Mouse (Mus musculus) kidney, postnatal 4 days (tissue): ENCODE results near the gene Dgkd.

Experiments
- DNase-seq, 2 experiments: peaks; one replicate each; pipeline ENCODE4 v3.0.0; 2021; ENCODE audit warnings: mixed read lengths in 2 of 2

Gene Dgkd

GRCm38 (mm10) chr1:87849278-87849677, 3.8 kb upstream of the Dgkd start:
- DNase-seq, result no peak

DNA sequence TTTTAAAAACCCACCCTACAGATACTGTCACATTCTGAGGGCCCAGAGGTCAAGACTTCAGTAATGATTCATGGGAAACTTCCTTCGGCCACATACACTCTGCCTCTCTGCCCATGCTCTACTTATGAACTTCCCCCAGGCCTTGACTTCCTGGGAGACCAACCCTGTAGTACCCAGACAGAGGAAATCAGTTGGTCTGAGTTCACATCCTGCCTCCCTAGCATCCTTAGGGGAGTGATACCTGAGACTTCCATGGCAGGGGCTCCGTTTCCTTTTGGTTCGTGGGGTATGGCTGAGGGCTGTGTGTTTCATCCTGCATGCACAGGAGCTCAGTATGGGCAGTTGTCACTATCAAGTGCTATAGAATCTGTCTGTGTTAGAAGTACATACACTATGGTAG, 1.7 kb upstream of the Dgkd start:
- no peak for DNase-seq

DNA sequence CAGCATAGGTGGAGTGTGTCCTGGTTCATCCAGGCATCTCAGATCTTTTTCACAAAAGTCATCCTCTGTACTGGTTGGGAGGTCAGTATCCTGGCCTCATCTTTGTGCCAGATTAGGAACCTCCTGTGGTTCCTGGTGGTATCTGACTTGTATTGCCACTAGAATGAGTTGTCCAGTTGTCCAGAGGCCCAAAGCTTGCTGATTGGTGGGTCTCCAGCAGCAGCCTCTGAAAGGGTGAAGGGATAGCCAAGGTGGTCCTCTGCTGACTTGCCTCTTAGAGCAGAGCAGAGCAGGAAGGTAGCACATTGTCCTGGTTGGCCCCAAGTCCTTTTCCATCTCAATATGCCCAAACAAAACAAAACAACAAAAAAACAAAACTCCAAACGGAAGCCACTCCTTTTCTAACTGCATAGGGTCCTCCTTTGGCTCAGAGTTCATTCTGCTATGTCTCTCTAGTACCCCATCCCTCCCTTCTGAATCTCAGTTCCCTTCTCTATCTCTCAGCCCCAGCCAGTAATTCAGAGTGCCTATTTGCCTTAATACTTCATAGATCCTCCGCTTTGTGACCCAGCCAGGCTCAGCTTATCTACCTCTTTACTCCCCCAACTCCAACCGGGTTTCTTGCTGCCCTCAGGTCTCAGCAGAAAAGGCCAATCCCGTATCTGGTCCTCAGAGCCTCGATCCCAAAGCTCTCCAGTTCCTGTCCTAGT, 851 bp upstream of the Dgkd start:
- DNase-seq, result no peak

DNA sequence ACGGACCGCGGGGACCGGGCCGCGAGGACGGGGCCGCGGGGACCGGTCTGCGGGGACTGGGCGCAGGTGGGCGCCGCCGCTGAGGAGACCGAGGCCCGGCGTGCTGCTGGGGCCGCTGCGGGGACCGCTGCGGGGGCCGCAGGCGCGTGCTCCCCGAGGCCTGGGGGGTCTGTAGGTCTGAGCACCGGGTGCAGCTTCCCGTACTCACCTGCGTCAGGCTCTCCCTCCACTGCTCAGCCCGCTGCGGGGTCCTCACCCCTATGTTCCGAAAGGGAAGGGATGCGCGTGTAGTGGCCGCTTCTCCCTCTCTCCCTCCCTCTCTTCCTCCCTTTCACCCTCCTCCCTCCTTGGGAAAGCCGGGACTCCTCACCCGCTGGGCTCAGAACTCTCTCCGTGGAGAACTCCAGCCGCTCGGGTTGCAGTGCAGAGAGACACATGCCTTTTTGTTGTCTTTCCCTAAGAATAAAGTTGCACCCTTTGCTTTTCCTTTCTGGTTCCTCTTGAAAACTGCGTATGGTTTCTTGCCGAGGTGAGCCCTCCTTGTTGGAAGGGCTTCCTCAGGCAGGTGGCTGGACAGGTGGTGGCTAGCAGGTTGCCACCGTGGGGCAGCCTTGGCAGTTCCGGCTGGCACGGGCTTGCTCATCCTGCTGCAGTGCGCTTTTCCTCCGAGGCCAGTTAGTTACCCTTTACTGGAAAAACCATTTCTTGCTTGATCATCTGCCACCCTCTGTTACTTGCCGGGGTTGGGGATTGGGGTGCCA, 694 bp downstream of the Dgkd start:
- peak; percentile 43 to 62 for DNase-seq

- no peak for DNase-seq
These were observed 1.3 kb downstream of the Dgkd start for GRCm38 (mm10) chr1:87854411-87854810.

DNA sequence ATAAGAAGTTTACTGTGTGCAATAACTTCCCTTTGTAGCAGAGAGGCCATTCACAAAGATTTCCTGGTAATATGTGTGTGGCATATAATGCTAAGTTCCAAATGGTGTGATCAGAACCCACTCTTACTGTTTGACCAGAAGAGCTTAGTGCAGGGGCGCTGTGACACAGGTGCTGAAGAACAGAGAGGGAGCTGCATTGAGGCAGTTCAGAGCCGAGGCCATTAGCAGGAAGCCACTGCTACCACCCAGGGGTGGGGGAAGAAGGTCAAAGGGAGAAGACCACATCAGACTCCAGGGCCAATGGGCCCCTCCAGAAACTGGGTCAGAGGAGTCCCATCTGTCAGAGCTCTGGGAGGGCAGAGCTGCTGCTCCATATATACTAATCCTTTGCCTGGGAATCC, 1.8 kb downstream of the Dgkd start:
- no peak for DNase-seq

DNA sequence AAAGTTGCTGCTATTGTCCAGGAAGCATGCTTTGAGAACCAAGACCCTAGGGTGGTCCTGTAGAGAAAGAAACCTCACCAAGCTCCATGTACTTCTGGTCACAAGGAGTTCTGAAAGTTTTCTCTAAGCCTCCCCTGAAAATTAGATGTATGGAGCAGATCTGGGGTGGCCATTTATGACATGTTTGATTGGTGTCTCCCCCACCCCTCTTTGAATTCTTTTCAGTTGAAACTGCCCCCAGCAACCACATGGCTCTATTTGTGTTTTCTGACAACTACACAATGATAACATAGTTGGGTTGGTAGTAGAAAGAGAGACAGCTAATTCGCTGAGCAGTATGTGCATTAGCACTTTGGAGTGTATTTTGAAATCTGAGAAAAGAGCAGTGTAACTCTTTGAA, 2.4 kb downstream of the Dgkd start:
- DNase-seq, result no peak

- no peak for DNase-seq
These were observed 3.7 kb downstream of the Dgkd start for GRCm38 (mm10) chr1:87856823-87857222.

DNA sequence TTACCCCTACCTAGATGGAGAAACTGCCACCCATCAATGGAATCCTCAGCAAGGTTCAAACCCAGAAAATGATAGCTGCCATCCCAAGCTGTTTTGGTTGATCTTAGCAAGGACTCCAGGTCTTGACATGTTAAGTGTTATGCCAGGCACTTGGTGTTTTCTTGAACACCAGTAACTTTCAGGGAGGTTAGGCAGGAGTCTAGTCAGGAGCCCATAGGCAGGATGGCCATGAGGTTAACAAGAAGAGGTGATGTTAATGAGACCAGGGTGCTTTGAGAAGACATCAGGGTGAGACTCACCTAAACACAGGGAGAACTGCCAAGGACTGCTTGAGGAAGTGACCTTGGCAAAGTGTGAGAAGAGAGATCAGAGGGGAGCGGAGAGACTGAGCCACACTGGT, 4.9 kb downstream of the Dgkd start:
- DNase-seq, result no peak

GRCm38 (mm10) chr1:87858529-87858928, 5.4 kb downstream of the Dgkd start:
- no peak for DNase-seq

DNA sequence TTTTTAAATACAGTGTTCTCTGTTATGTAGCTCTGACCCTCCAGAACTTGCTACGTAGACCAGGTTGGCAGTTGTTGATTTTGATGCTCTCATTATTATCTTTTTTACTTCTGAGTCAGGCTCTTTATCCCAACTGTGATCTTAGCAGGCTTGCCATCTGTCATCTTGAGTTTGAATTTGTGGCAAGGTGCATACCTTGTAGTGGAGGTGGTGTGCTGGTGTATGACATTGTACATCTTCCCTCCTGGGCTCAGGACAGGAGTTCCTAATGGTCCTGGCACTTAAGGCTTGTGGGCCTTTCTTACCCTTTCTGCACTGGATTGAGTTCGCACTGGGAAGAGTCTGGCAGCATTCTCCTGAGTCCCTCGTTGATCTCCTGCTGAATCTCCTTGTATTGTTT, 10.5 kb downstream of the Dgkd start:
- no peak for DNase-seq

- no peak for DNase-seq
These were observed 11.8 kb downstream of the Dgkd start for GRCm38 (mm10) chr1:87864889-87865288.

GRCm38 (mm10) chr1:87866672-87867071, 13.6 kb downstream of the Dgkd start:
- DNase-seq, result no peak

GRCm38 (mm10) chr1:87871546-87871945, 18.5 kb downstream of the Dgkd start:
- DNase-seq, result no peak

DNA sequence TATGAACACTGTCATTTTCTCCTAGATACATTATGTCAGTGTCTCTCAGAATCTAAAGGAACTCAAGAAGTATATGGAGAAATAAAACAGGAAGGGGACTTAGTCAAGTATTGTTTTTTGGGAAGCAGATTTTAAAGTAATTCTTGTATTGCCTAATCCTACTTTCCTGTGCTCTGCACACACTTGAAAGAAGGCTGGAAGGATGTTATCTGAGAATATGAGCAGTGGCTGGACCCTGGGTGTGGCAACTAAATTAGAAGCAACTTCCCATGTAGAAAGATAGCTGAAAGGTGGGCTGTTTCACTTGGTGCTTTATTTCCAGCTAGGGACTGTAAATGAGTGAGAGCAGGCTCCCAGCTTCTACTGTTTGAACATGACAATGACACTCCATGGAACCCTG, 20.0 kb downstream of the Dgkd start:
- no peak for DNase-seq

DNA sequence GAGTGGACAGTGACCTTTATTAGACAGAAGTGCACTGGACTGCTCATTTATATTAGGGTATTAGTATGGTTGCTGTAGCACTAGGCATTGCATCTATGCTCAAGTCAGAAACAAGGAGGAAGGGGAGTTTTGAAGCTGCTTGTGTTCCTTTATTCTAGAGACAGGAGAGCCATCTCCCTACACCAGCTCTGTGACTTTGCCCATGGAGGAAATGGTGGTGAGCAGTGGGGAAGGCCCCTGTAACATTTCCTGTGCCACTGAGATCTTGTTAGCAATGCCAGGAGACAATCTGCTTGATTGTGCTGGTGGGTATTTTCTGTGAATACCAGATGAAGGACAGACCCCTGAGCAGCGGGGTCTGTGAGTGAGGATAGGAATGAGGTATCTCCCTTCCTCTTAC, 23.0 kb downstream of the Dgkd start:
- no peak for DNase-seq

- DNase-seq, result no peak
These were observed 24.6 kb downstream of the Dgkd start for GRCm38 (mm10) chr1:87877552-87878283.

- no peak for DNase-seq
These were observed 25.9 kb downstream of the Dgkd start for GRCm38 (mm10) chr1:87879034-87879433.

GRCm38 (mm10) chr1:87879494-87880325, 26.6 kb downstream of the Dgkd start:
- peak; percentile 80 to 84 for DNase-seq

GRCm38 (mm10) chr1:87880326-87880627, 27.2 kb downstream of the Dgkd start:
- DNase-seq, result no peak

GRCm38 (mm10) chr1:87880856-87881255, 27.8 kb downstream of the Dgkd start:
- peak; percentile 41 to 64 for DNase-seq

DNA sequence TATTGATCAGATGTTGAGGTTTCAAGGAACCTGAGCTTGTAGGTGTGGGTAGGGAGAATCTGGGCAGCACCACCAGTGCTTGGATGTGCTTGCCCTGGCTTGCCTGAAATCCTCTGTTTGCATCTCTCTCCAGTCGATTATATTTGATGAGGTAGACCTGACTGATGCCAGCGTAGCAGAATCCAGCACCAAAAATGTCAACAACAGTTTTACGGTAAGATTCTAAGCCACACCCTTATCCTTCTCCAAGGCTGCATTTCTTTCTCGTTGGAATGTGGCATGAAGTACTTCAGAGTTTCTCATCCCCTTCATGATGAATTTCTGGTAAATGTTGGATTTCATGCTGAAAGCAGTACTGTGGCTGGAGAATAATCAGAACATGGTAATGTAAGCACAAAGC, 28.6 kb downstream of the Dgkd start:
- DNase-seq, result no peak

- DNase-seq, result no peak
These were observed 29.5 kb downstream of the Dgkd start for GRCm38 (mm10) chr1:87882554-87882953.
